Mouse (Mus musculus) embryo, embryonic 10.5 days (tissue): ENCODE measurements around the gene Bclaf1.

Experiments used
- DNase-seq: peaks from one replicate; pipeline ENCODE4 v3.0.0-alpha.2; 2015; ENCODE audit warnings: low spot score

Gene Bclaf1

DNA sequence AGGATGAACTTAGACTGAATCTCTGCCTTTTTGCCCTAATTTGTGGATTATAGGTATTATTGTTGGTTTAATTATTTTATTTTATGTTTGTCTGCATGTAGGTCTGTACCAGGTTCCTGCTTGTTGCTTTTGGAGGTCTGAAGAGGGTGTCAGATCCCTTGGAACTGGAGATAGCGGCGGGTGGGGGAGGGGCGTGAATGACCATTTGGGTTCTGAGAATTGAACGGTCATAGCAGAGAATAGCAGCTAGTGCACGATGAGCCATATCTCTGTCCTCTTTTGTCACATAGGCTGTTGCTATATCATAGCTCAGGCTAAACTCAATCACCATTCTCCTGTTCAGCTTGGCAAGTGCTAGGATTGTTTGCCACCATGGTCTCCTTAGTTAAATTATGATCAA is 5.2 kb downstream of the Bclaf1 start:
- DNase-seq, result no peak

DNA sequence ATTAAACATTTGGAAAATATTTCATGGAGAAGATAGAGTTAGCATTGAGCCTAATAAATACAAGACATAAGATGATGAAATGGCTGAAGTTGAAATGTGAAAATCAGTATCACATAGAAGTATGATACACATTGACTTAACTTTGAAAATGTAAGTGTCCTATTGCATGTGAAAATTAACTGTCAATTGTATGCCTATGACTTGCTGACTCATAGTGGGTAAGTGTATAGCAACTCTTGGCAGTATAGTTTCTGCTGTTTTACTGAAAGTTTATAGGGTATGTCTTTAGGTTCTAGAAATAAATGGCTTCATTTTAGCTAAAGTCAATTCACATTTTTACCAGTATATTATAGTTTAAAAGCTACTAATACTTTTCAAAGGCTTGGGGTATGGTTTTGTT is 14.0 kb downstream of the Bclaf1 start:
- no peak for DNase-seq

DNA sequence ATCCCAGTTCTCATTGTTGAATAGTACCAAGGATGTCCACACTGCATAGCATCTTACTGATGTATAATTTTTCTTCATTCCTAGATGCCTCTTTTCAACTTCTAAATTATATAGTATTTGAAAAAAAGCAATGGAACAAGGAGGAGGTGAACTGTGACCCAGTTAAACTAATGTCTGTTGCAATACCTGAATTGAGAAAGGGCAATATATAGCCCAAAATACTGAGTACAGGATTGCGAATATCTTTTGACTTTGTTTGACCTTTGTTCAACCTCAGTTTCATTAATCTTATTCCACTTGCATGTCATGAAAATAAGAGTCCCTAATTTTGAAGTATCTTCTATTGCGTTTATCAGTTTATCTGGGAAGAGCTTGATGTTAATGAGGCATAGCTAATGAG is 19.0 kb downstream of the Bclaf1 start:
- DNase-seq, result no peak

DNA sequence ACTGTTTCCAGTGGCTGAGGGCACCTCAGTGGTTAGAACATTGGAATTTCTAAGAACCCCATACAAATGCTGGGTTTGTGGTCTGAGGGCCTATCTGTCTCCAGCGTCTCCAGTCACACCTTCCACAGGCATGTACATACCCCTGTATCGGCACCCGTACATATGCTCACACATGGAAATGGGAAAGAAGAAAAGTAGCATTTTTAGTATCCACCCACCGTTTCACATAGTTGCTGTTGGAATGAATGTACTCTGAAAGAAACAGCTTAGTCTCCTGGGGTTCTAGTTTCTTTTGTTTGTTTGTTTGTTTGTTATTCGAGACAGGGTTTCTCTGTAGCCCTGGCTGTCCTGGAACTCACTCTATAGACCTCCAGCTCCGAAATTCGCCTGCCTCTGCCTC is 25.6 kb downstream of the Bclaf1 start:
- no peak for DNase-seq

DNA sequence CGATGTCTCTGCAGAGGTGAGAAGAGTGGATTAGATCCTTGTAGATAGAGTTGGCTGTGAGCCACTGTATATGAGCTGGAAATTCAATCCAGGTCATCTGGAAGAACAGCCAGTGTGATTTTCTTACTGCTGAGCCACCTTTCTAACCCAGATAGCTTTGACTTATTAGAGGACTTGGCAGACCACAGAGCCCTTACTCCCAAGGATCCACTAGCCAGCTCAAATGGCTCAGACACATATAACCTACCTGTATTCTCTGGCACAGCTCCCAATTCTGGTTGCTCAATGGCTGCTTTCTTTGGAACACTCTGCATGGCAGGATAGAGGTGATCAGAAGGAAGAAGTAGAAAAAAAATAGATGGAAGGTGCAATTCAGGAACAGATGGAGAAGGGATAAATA is 33.5 kb downstream of the Bclaf1 start:
- no peak for DNase-seq

DNA sequence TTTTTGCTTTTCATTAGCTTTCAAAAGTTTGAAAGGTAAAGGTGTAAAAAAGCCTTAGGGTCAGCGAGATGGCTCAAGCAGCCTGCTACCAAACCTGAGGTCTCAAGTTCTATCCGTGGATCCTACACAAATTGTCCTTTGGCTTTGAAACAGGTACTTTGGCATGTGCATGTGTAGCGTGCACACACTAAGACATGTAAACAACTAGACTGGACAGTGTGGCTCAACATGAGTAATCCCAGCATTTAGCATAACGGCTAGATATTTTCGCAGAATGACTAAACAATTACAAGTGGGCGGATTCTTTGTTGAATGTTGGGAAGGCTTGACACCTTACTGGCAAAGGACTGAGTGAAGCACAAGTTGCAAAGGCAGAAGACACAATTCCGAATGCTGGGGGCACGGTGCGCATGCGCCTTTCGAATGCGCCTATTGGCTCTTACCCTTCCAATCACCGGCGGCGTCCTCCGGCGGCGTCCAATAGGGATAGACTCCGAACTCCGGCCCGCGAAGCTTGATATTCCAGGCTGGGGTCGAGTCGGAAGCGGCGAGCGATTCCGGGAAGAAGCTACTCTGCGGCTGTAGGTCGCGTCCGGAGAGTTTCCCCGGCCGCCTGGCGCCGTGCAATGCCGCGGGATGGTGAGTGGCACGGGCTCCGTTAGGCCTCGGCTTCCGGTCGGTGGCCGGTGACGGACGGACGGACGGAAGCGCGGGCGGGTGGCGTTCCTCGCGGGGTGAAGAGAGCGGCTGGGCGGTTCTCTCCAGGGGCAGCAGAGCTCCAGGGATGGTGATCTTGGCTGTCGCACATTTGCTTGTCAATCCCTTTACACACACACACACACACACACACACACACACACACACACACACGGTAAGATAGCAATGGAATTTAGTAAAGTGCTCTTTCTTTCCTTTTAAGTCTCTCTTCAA is 35.3 kb downstream of the Bclaf1 start, which contains the start of gene Mtfr2:
Gene Mtfr2, plus strand, starts transcription at position 486 of the 930 bp plus-strand sequence.
- DNase-seq, result peak; percentile 98

DNA sequence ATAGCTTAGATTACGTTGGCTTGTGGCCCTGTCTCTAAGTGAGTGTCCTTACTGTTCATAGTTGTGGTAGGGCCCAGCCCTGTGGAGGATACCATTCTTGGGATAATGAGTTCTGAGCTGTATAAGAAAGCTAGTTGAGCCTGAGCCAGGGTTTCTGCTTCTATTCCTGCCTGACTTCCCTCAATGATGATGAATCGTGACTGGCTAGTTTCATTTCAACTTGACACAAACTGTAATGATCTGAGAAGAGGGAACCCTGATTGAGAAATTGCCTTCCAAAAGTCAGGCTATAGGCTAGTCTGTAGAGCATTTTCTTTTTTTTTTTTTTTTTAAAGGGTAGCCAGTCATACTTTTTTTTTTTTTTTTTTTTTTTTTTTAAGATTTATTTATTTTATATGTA is 36.6 kb downstream of the Bclaf1 start:
- no peak for DNase-seq

DNA sequence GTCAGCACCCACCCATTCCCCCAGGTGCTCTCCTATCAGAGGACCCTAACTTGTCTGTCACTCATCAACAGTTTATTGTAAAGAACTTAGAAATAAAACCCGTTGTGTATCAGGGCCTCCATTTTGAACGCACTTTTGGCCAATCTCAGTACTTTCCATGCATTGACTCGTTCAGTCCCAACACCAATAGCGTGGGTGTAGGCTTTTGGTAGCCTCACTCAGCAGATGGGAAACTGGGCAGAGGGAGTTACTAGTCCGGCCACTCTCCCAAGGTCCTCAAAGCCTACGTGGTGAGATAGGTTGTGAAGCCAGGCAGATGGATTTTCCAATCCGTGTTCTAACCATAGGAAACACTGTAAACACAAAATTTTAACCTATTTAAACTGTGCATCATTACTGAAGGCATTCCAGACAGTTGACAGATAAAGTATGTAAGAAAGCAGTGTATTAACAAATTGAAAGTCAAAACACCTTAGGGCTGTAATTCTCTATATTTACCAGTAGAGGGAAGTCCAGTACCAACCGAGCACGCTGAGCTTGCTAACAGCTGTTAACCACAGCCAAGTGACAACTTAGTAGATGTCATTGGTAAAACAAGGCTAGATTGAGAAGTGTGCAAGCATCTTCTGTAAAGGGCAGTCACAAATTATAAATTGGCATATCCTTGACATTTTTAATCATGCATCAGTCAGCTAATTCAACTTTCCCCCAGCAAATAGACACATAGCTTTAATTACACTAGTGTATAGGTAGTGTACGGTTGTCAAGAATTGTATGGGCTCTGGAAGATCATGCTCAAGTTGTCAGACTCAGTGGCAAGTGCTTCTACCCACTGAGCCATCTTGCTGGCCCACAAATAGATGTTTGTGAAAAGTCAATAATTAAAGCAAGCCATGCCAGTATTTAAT is 49.5 kb downstream of the Bclaf1 start:
- peak; percentile 66 for DNase-seq

DNA sequence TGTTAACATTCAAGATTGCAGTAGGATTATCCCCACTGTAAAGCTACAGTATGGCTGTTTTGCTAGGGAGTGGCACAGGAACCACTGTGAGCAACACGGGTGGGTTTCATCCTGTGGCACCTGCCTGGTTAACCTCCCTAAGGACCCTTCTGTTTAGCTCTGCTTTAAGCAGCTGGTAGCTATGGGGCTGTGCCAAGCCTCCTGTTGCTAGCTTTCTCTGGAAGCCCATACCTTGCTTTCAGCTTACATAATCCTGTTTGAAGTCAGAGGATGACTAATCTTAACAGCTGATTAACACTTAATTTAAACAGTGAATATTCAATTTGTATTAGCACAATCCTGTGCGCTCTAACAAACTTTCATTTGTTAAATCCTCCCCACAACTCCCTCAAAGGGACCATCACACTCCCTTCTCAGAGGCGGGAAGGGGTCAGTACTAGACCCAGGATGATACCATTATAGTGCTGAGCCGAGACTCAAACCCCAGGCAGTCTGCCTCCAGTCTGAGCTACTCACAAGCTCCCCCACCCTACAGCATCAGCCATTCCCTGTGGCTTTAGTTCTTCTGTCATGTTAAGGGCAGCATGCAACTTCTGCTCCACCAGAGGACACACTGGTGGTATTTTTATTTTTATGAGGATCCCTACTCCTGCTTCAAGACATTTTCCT is 50.3 kb downstream of the Bclaf1 start:
- DNase-seq, result no peak

DNA sequence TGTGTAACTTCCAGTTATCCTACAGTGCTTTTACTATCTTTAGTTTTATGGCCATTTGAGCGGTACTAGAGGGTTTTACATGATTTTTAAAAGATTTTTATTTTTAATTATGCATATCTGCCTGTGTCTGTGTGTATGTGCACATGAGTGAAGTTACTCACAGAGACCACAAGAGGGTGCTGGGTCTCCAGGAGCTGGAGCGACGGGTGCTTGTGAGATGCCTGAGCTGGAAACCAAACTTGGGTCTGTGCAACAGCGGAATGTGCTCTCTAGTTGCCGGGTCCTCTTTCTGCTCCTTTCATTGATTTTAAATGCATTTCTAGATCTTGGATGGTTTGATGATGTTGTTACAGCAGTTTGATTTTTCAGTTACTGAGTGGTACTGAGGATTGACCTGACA is 59.8 kb downstream of the Bclaf1 start:
- DNase-seq, result no peak

DNA sequence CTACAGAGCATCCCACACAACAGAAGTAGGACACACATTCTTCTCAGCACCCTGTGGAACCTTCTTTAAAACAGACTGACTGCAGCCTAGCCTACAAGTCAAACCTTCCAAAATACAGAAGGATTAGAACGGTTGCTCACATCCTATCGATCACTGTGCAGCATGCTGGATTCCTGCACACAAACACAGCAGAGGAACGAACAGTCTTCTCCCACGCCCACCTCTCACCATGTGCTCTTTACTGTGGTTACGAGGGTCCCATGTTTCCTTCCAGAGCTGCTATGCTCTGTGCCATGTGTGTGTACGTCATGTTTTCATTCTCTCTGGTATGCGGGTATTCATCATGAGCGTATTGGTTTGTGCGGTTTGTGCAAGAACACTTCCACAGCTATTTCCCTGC is 65.4 kb downstream of the Bclaf1 start:
- DNase-seq, result no peak

DNA sequence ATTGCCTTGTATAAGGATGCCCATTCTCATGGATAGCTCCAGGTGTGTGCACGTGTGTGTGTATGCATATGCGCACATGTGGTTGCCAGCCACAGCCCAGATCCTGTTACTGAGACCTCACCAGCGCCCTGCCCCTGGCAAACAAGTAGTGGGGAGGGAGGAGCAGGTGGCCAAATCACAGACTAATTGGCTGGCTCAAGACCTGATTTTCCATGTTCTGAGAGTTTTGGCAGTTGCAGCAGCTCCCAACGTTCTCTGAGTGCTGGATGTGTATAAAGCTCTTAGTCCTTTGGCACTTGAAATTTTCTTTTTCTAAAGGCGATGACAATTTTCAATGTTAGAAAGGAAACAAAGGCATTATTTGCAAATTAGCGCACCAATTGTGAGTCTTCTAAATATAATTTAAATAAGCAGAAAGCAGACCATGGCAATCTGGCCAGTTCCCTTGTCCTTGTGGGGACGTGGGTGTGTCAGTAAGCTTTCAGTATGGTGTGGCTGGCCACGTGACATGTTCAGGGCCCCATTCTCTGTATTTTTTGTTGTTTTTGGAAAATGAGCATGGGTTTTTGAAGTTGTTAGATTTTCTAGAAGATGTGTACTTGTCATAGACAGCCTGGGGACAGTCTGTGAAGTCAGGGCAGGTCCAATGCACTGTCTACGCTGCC is 66.9 kb downstream of the Bclaf1 start:
- DNase-seq, result no peak

DNA sequence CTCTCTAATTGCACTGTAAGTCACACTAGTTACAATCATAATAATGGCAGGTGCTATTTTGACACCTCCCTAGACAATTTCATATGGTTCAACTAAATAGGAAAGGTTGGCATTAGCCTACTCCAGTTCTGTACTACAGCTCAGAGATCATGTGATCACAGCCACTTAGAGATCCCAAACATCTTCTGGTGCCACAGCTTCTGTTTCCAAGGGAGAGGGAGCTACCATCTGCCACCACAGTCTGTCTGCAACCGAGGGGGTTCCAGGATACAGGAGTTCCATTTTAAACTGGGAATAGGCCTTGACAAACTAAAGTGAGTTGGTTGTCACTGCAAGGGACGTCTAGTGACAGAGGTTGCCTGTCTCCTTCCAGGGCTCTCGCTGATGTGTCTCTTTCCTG is 68.5 kb downstream of the Bclaf1 start:
- DNase-seq, result no peak

DNA sequence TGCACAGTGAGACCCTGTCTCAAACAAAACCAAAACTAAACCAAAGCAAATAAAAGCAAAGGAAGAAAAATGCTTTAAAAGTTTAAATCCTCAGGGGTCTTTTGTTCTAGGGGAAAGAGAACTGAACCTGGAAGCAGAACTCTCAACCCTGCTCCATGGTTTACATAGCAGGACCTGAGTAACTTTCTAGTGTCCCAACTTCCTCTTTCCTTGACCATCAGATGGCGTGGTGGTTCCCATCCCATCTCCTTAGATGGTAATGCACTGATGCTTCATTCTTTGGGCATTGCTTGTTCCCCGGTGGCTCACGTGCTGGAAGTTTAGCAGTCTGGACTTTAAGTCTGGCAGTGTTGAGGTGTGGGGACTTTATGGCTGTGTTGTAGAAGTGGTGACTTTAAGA is 69.1 kb downstream of the Bclaf1 start:
- no peak for DNase-seq

DNA sequence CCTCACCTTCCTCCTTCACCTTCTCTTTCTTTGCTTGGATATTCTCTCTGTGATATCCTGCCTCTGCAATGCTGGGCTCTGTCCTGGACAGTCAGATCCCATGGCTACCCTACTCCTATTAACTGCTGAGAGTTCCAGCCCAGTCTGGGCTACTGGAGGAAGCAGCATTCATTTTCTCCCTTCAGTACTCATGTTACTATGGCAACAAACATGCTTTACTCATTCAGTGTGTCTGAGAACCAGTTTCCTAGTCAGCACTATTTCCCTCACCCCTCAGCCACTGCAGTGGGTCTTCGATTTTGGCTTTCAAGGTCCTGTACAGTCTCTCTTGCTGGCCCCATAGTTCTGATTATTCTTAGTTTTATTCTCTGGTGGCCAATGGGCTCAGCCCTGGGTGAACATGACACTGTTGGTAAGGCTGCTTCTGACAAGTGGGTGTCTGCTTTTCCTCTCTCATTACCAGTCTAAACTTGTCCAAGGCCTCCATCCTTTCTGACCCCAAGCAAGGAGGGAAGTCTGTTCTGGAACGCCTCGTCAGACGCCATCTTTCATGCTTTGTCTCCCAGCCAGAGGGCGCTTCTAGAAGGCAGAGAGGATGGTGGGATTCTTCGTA is 70.6 kb downstream of the Bclaf1 start:
- peak; percentile 47 for DNase-seq

DNA sequence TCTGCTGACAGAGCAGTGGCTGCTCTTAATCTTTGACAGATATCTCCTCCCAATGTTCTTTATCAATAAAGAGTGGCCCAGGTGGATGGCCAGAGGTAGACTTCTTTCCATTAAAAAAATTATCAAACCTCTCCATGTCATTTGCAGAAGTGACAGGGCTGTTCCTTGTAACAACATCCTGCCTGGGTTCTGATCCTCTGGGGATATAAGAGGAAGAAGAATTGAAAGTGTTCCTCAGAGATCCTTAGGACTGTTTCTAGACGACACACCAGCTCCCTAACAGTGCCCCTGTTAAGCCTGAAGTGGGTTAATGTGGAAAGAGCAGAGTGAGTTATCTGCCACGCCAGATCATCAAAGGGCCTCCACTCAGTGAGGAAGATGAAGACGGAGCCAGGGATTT is 78.3 kb downstream of the Bclaf1 start:
- no peak for DNase-seq
